Mouse (Mus musculus) liver, postnatal 0 days (tissue): ENCODE data around the gene Eva1c.

Experiments
- CTCF ChIP-seq: sonication (generic); IDR thresholded peaks from 2 replicates; pipeline ENCODE4 v1.5.1; 2016; ENCODE audit warnings: antibody characterized with exemption, low read depth
- EP300 ChIP-seq: IDR thresholded peaks from 2 replicates; pipeline ENCODE4 v1.6.1; 2016; ENCODE audit warnings: antibody characterized with exemption, low read depth, mild to moderate bottlenecking

- TF ChIP-seq CTCF: no peak
- TF ChIP-seq EP300: no peak
Observed at GRCm38 (mm10) chr16:90845591-90845990, 19.1 kb downstream of the Eva1c start.
